Mouse (Mus musculus) brain, embryonic 14.5 days (tissue): ENCODE measurements around the gene Slc2a6.

Experiments used
- CTCF ChIP-seq: fragments of 200-500 bp; IDR thresholded peaks from 2 replicates; pipeline ENCODE4 v1.5.1; 2012; ENCODE audit warnings: inconsistent platforms, mild to moderate bottlenecking, moderate library complexity, borderline replicate concordance; ENCODE audit not compliant: insufficient read depth, insufficient read length; ENCODE audit errors: extremely low read depth
- POLR2A ChIP-seq: fragments of 200-500 bp; IDR thresholded peaks from 2 replicates; pipeline ENCODE4 v1.6.1; 2012; ENCODE audit warnings: mild to moderate bottlenecking, inconsistent platforms, borderline replicate concordance; ENCODE audit not compliant: poor library complexity, insufficient read depth, insufficient read length, severe bottlenecking; ENCODE audit errors: extremely low read depth

DNA sequence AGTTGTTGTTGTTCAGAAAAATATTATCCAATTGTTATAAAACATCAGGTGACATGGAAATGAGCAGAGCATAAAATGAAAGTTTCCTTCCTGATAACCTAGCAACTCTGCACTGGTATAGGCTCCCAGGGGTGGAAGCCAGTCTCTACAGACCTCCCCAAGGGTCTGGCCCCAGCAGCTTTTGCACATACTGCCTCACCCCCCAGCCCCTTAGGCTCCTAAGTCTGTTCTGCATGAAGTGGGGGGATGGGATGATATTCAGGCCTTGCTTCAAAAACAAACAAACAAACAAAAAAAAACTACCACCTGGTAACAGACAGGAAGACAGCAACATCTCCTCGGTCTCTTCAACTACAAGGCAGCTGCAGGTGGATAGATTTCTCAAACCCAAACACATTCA, 47.4 kb downstream of the Slc2a6 start:
- TF ChIP-seq CTCF, result no peak
- TF ChIP-seq POLR2A, result no peak
